Comparison of ENCODE assay signal across 7 mouse cellular contexts in genomic region chr7:27224877-27225575, GRCm38 (mm10). TPM values are rescaled to one million over a fixed set of nuclear protein-coding genes. Genes with fewer than 3 reads are reported as not detected.
DNase-seq lines count a peak whose midpoint lies in the region; ATAC-seq and TF ChIP-seq lines count a peak whose summit lies in the region.

No protein-coding gene starts in this region.

- TF ChIP-seq EP300 in lung, postnatal 0 days (IDR thresholded peaks at IDR 0.05): no peak
- no peak for TF ChIP-seq EP300 in heart, adult 2 months (IDR thresholded peaks at IDR 0.05; ENCODE audit: insufficient read depth, low read depth, low read length)

- no peak for TF ChIP-seq CTCF in lung, postnatal 0 days (IDR thresholded peaks at IDR 0.05)
- no peak for TF ChIP-seq CTCF in lung, adult 2 months (IDR thresholded peaks at IDR 0.05; ENCODE audit: insufficient read depth, low read length)
- no peak for TF ChIP-seq CTCF in heart, adult 2 months (IDR thresholded peaks at IDR 0.05)
- TF ChIP-seq CTCF in olfactory bulb, adult 2 months (IDR thresholded peaks at IDR 0.05; ENCODE audit: insufficient read depth, low read depth, low read length): no peak

- peaks cover 30% of the 10 kb centered on the region for H3K4me1 ChIP-seq in lung, postnatal 0 days (ENCODE audit: insufficient read depth, low read depth, low read length)
- peaks cover 16% of the 10 kb centered on the region for H3K4me1 ChIP-seq in lung, adult 2 months (ENCODE audit: control insufficient read depth, insufficient read depth, low read length)
- peaks cover 2% of the 10 kb centered on the region for H3K4me1 ChIP-seq in embryonic facial prominence, embryonic 11.5 days (ENCODE audit: control insufficient read depth, insufficient read depth, low read length)
- H3K4me1 ChIP-seq in heart, adult 2 months (ENCODE audit: control insufficient read depth, insufficient read depth, low read length): peaks cover 24% of the 10 kb centered on the region
- peaks cover 41% of the 10 kb centered on the region for H3K4me1 ChIP-seq in limb, embryonic 10.5 days
- peaks cover 30% of the 10 kb centered on the region for H3K4me1 ChIP-seq in olfactory bulb, adult 2 months (ENCODE audit: control insufficient read depth, insufficient read depth, low read length)

- H3K36me3 ChIP-seq in lung, postnatal 0 days (ENCODE audit: insufficient read depth, low read length): no peaks in the 10 kb centered on the region
- no peaks in the 10 kb centered on the region for H3K36me3 ChIP-seq in embryonic facial prominence, embryonic 11.5 days (replicated peaks; ENCODE audit: control insufficient read depth, insufficient read depth, low read depth, low read length)
- no peaks in the 10 kb centered on the region for H3K36me3 ChIP-seq in heart, adult 2 months (ENCODE audit: control insufficient read depth, insufficient read depth, low read length)
- H3K36me3 ChIP-seq in limb, embryonic 10.5 days: peaks cover 17% of the 10 kb centered on the region

- TF ChIP-seq POLR2A in lung, adult 2 months (IDR thresholded peaks at IDR 0.05; ENCODE audit: borderline replicate concordance, extremely low read depth, low read depth, low read length): no peak
- TF ChIP-seq POLR2A in heart, adult 2 months (IDR thresholded peaks at IDR 0.05; ENCODE audit: insufficient read depth, low read depth, low read length): no peak
- no peak for TF ChIP-seq POLR2A in olfactory bulb, adult 2 months (IDR thresholded peaks at IDR 0.05; ENCODE audit: insufficient read depth, low read depth, low read length)

- peaks cover 3% of the 10 kb centered on the region; the same call in 1 of the 2 replicates for H3K79me2 ChIP-seq in heart, adult 2 months (replicated peaks; ENCODE audit: control insufficient read depth, insufficient read depth, low read length)

- no peaks in the 10 kb centered on the region for H3K27me3 ChIP-seq in lung, postnatal 0 days (replicated peaks; ENCODE audit: insufficient read depth, low read length)
- no peaks in the 10 kb centered on the region for H3K27me3 ChIP-seq in embryonic facial prominence, embryonic 11.5 days (ENCODE audit: control insufficient read depth, insufficient read depth, low read length)
- no peaks in the 10 kb centered on the region for H3K27me3 ChIP-seq in heart, adult 2 months (ENCODE audit: control insufficient read depth, insufficient read depth, low read length)
- H3K27me3 ChIP-seq in limb, embryonic 10.5 days (ENCODE audit: low read depth, poor library complexity, severe bottlenecking): no peaks in the 10 kb centered on the region

- intact Hi-C loops in heart, adult 2 months (cut with DNase I): loop anchor here (5.0 kb wide), 1 partner anchor 68 kb away; no protein-coding TSS in a partner anchor

- ATAC-seq in lung, postnatal 0 days: no peak
- no peak for ATAC-seq in embryonic facial prominence, embryonic 11.5 days (replicated peaks; ENCODE audit: insufficient number of reproducible peaks, low FRiP score, low TSS enrichment, low read depth)

- H3K27ac ChIP-seq in lung, postnatal 0 days (ENCODE audit: low read length): no peak overlapping the region
- H3K27ac ChIP-seq in embryonic facial prominence, embryonic 11.5 days (replicated peaks; ENCODE audit: low read depth, low read length): no peak overlapping the region
- no peak overlapping the region; the same call in 1 of the 2 replicates for H3K27ac ChIP-seq in heart, adult 2 months
- no peak overlapping the region for H3K27ac ChIP-seq in limb, embryonic 10.5 days
- H3K27ac ChIP-seq in olfactory bulb, adult 2 months (ENCODE audit: insufficient read depth, low read depth, low read length): no peak overlapping the region

- no peaks in the 10 kb centered on the region for H3K9me3 ChIP-seq in lung, postnatal 0 days (ENCODE audit: low read length)
- no peaks in the 10 kb centered on the region for H3K9me3 ChIP-seq in embryonic facial prominence, embryonic 11.5 days (replicated peaks; ENCODE audit: control insufficient read depth, low read length)
- no peaks in the 10 kb centered on the region for H3K9me3 ChIP-seq in limb, embryonic 10.5 days (replicated peaks)

- 63% methylated on average over 11 of the region's 11 CpGs for WGBS in lung, postnatal 0 days
- WGBS in lung, adult 2 months: 64% methylated on average over 11 of the region's 11 CpGs
- 81% methylated on average over 11 of the region's 11 CpGs for WGBS in embryonic facial prominence, embryonic 11.5 days
- 67% methylated on average over 11 of the region's 11 CpGs for WGBS in heart, adult 2 months
- 81% methylated on average over 11 of the region's 11 CpGs for whole genome bisulfite sequencing in limb, embryonic 10.5 days
- WGBS in olfactory bulb, adult 2 months: 40% methylated on average over 11 of the region's 11 CpGs

- H3K4me3 ChIP-seq in lung, postnatal 0 days (ENCODE audit: low read depth, low read length): no peak overlapping the region
- H3K4me3 ChIP-seq in lung, adult 2 months (replicated peaks; ENCODE audit: extremely low read depth, low read depth, low read length): no peak overlapping the region
- no peak overlapping the region for H3K4me3 ChIP-seq in embryonic facial prominence, embryonic 11.5 days (ENCODE audit: low read depth, low read length)
- H3K4me3 ChIP-seq in heart, adult 2 months: no peak overlapping the region
- 0 out of 2 replicates have a peak overlapping the region, but pooled peaks have one; percentile 13 for H3K4me3 ChIP-seq in limb, embryonic 10.5 days
- peak overlapping the region; percentile 23 for H3K4me3 ChIP-seq in olfactory bulb, adult 2 months (ENCODE audit: insufficient read depth, low read depth, low read length)

- H3K9ac ChIP-seq in lung, postnatal 0 days (replicated peaks; ENCODE audit: low read depth): 0 out of 2 replicates have a peak overlapping the region, but pooled peaks have one; percentile 5
- peak overlapping the region; percentile 5; the same call in 1 of the 2 replicates for H3K9ac ChIP-seq in embryonic facial prominence, embryonic 11.5 days (replicated peaks; ENCODE audit: low read length)
- peak overlapping the region; percentile 50 for H3K9ac ChIP-seq in heart, adult 2 months (ENCODE audit: low read depth, low read length)

- peak overlapping the region; percentile 20 for H3K4me2 ChIP-seq in lung, postnatal 0 days (replicated peaks; ENCODE audit: low read depth, low read length)
- no peak overlapping the region for H3K4me2 ChIP-seq in embryonic facial prominence, embryonic 11.5 days (ENCODE audit: low read depth, low read length)

- DNase-seq in lung, postnatal 0 days (ENCODE audit: low spot score): no peak
- no peak for DNase-seq in lung, adult 2 months
- DNase-seq in embryonic facial prominence, embryonic 11.5 days (ENCODE audit: low spot score): no peak
- DNase-seq in heart, adult 2 months: peak; percentile 46 to 56
- no peak for DNase-seq in limb, embryonic 10.5 days (ENCODE audit: low spot score)
- no peak for DNase-seq in MN1 (ENCODE audit: low spot score)

RNA-seq across cellular contexts. Expression of gene Itpkc, which starts 3.4 kb away (rescaled TPM):
- polyA plus RNA-seq in lung, postnatal 0 days (2015; fragmentation: Nextera tagmentation; extraction: Ambion mirVana): 2.9 and 4.1 TPM in 2 replicates
- polyA plus RNA-seq in lung, adult 2 months (2012; rRNA removed): 8.6 and 11.2 TPM in 2 replicates
- 6.0 and 6.2 TPM in 2 replicates for polyA plus RNA-seq in embryonic facial prominence, embryonic 11.5 days (2014; fragmentation: Nextera tagmentation; extraction: Ambion mirVana)
- 1 to 10 TPM; 4.2 to 4.8 TPM for total RNA-seq in heart, adult 2 months (2021)
- 4.2 and 4.4 TPM in 2 replicates for polyA plus RNA-seq in heart, adult 2 months (2012; rRNA removed)
- polyA plus RNA-seq in limb, embryonic 10.5 days (2016; fragmentation: Nextera tagmentation; extraction: Ambion mirVana): 7.2 and 7.9 TPM in 2 replicates
- not detected in 2 replicates for polyA plus RNA-seq in olfactory bulb, adult 2 months (2012; ENCODE audit: insufficient read depth, insufficient read length, low replicate concordance, missing spikeins)

RNA-seq across cellular contexts. Expression of gene Coq8b, which starts 7.8 kb away (rescaled TPM):
- polyA plus RNA-seq in lung, postnatal 0 days (2015; fragmentation: Nextera tagmentation; extraction: Ambion mirVana): 21.3 and 23.6 TPM in 2 replicates
- 68.6 and 76.8 TPM in 2 replicates for polyA plus RNA-seq in lung, adult 2 months (2012; rRNA removed)
- 14.4 and 14.9 TPM in 2 replicates for polyA plus RNA-seq in embryonic facial prominence, embryonic 11.5 days (2014; fragmentation: Nextera tagmentation; extraction: Ambion mirVana)
- 1 to 10 TPM; 7.5 to 8.3 TPM for total RNA-seq in heart, adult 2 months (2021)
- 11.6 and 19.4 TPM in 2 replicates for polyA plus RNA-seq in heart, adult 2 months (2012; rRNA removed)
- polyA plus RNA-seq in limb, embryonic 10.5 days (2016; fragmentation: Nextera tagmentation; extraction: Ambion mirVana): 16.3 and 16.4 TPM in 2 replicates
- not detected in 2 replicates for polyA plus RNA-seq in olfactory bulb, adult 2 months (2012; ENCODE audit: insufficient read depth, insufficient read length, low replicate concordance, missing spikeins)

RNA-seq across cellular contexts. Expression of gene Snrpa, which starts 29.0 kb away (rescaled TPM):
- polyA plus RNA-seq in lung, postnatal 0 days (2015; fragmentation: Nextera tagmentation; extraction: Ambion mirVana): 69.7 and 75.8 TPM in 2 replicates
- 135 and 136 TPM in 2 replicates for polyA plus RNA-seq in lung, adult 2 months (2012; rRNA removed)
- 355 and 379 TPM in 2 replicates for polyA plus RNA-seq in embryonic facial prominence, embryonic 11.5 days (2014; fragmentation: Nextera tagmentation; extraction: Ambion mirVana)
- 10 to 100 TPM; 40.6 to 41.3 TPM for total RNA-seq in heart, adult 2 months (2021)
- 85.0 and 87.1 TPM in 2 replicates for polyA plus RNA-seq in heart, adult 2 months (2012; rRNA removed)
- 415 and 452 TPM in 2 replicates for polyA plus RNA-seq in limb, embryonic 10.5 days (2016; fragmentation: Nextera tagmentation; extraction: Ambion mirVana)
- polyA plus RNA-seq in olfactory bulb, adult 2 months (2012; ENCODE audit: insufficient read depth, insufficient read length, low replicate concordance, missing spikeins): not detected in 2 replicates

RNA-seq across cellular contexts. Expression of gene BC024978, which starts 29.4 kb away (rescaled TPM):
- 2.5 TPM in 2 replicates for polyA plus RNA-seq in lung, postnatal 0 days (2015; fragmentation: Nextera tagmentation; extraction: Ambion mirVana)
- 11.2 and 13.5 TPM in 2 replicates for polyA plus RNA-seq in lung, adult 2 months (2012; rRNA removed)
- 2.4 and 3.2 TPM in 2 replicates for polyA plus RNA-seq in embryonic facial prominence, embryonic 11.5 days (2014; fragmentation: Nextera tagmentation; extraction: Ambion mirVana)
- 10 to 100 TPM; 14.2 TPM for total RNA-seq in heart, adult 2 months (2021)
- polyA plus RNA-seq in heart, adult 2 months (2012; rRNA removed): 11.3 and 13.9 TPM in 2 replicates
- polyA plus RNA-seq in limb, embryonic 10.5 days (2016; fragmentation: Nextera tagmentation; extraction: Ambion mirVana): 3.6 and 4.5 TPM in 2 replicates
- not detected in 2 replicates for polyA plus RNA-seq in olfactory bulb, adult 2 months (2012; ENCODE audit: insufficient read depth, insufficient read length, low replicate concordance, missing spikeins)

RNA-seq across cellular contexts. Expression of gene Numbl, which starts 33.2 kb away (rescaled TPM):
- polyA plus RNA-seq in lung, postnatal 0 days (2015; fragmentation: Nextera tagmentation; extraction: Ambion mirVana): 11.6 and 11.7 TPM in 2 replicates
- 33.0 and 36.4 TPM in 2 replicates for polyA plus RNA-seq in lung, adult 2 months (2012; rRNA removed)
- polyA plus RNA-seq in embryonic facial prominence, embryonic 11.5 days (2014; fragmentation: Nextera tagmentation; extraction: Ambion mirVana): 9.5 and 11.2 TPM in 2 replicates
- 1 to 10 TPM; 3.7 to 6.1 TPM for total RNA-seq in heart, adult 2 months (2021)
- 7.8 and 9.7 TPM in 2 replicates for polyA plus RNA-seq in heart, adult 2 months (2012; rRNA removed)
- polyA plus RNA-seq in limb, embryonic 10.5 days (2016; fragmentation: Nextera tagmentation; extraction: Ambion mirVana): 7.9 and 10.4 TPM in 2 replicates
- polyA plus RNA-seq in olfactory bulb, adult 2 months (2012; ENCODE audit: insufficient read depth, insufficient read length, low replicate concordance, missing spikeins): not detected in 2 replicates

Comparison
In these comparisons a context has a peak if more than half of its experiments do, and no peak if none do; other contexts are left out.
1. DNase-seq: peak in heart, adult 2 months (2 of 2); none in lung, postnatal 0 days (single experiment), lung, adult 2 months (single experiment), embryonic facial prominence, embryonic 11.5 days (single experiment), limb, embryonic 10.5 days (single experiment) and MN1 (single experiment).
2. H3K4me3 ChIP-seq: peak in limb, embryonic 10.5 days (single experiment) and olfactory bulb, adult 2 months (single experiment); none in lung, postnatal 0 days (single experiment), lung, adult 2 months (single experiment), embryonic facial prominence, embryonic 11.5 days (single experiment) and heart, adult 2 months (single experiment).
3. Peak in every context shown above with its lines, with median percentiles within 50 percentile points of each other: H3K9ac ChIP-seq.